Mouse (Mus musculus) adrenal gland, adult 2 months (tissue): ENCODE measurements around the gene Nid2. TPM values are rescaled to one million over a fixed set of nuclear protein-coding genes. Genes with fewer than 3 reads are reported as not detected.

Source experiments
- DNase-seq: peaks from one replicate; pipeline ENCODE4 v3.0.0; 2021
- polyA plus RNA-seq: library from polyadenylated mRNA; depleted of rRNA; stranded (reverse); fragments of >200 nt; gene quantifications from 2 replicates; pipeline ENCODE4 v1.2.3, GENCODE M21; 2012
- total RNA-seq, 2 experiments: library from RNA; stranded (reverse); gene quantifications; 2 replicates each; pipeline ENCODE4 v1.2.3; 2021

The Nid2 gene
- total and polyA plus RNA-seq, 3 experiments = 10.8 to 16.6 (median 14.9) TPM

DNA sequence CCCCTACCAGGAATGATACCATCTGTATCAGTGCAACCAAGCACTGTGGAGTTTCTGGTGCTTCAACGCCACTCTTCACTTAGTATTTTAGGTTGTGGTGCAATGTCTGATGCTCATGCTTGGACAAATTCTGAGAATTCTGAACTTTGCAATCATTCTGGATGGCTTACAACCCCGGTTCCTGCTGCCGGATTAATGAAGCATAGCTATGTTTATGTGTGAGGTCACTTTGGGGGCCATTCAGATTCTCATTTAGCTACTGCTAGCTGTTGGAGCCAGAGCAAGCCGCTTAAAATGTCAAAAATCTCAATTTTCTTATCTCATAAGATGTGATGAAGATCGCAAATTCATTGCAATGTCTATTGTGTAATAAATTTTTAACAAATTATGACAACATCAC, 6.2 kb upstream of the Nid2 start:
- no peak for DNase-seq

DNA sequence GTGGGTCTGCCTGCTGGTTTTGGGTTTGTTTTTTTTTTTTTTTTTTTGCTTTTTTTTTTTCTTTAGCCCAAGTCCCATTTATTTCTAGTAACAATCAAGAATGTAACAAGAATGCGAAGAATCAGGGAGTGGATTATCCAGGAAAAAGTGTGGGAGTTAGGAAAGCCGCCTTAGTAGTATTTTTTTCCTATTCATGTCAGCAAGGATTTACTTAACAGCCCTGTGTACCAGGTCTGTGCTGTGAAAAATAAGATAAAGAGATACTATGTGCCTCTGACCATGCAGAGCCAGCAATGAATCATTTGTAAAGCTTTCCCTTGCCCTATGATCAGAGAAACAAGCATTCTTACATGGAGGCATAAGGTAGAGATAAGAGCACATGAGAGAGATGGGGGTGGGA, 4.8 kb upstream of the Nid2 start:
- no peak for DNase-seq

DNA sequence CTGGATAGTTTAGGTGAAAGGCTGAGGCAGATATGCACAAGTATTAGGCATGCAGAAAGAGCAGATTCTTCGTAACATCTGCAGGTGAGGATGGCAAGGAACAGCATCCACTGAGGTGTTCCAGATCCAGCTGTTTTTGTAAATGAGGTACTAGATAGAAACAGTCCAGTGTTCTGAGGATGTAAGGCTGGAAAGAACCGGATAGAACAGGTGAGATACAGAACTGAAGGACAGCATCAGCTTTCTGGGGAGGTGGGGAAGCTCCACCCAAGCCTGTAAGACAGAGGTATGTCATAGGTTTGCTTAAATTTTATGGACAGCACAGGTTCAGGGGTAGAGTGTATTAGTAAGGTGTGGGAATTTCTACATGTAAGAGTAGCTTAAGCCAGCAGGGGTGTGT, 4.3 kb upstream of the Nid2 start:
- no peak for DNase-seq

DNA sequence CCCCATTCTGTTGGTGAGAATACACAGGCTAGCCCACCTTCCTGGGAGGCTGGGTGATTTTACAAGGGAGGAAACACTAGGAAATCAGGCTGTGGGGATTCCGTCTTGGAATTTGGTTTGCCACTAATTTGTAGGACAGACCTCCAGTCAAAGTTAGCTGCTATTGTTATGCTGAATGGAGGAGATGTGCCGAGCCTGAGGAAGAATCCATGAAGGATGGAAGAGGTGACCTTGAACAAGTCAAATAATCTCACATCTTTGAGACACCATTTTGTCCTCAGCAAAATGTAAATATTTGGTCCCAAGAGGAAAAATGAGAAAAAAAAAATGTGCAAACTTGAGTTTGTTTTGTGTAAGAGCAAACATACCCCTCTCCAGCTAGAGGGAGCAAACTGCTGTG, 1.3 kb upstream of the Nid2 start:
- no peak for DNase-seq

DNA sequence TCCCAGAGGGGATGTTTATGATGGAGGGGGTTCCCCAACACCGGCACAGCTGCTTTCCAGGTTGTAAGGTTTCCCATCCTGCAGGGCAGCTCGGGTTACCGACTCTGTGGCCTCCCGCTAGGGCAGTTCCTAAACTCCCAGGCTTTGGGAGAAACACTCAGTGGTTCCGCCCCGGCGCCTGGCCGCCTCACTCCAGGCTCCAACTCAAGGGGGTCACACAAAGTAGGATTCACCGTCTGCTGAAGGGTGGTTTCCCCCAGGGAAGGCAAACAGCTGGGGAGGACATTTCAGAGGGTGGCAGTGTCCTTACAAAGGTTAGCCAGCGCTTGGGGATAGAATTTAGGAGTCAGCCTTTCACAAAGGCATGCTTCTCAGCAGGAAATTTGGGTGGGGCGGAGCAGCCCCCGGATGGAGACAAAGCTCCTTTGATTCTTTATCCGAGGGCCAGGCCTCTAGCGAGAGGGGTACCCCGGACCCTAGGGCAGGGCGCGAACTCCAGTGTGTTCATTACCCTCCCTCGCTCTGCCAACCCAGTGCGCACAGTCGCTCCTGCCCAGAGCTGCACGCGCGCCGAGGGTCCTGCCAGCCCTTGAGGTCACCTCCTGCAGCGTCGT, 547 bp upstream of the Nid2 start:
- peak; percentile 17 for DNase-seq

DNA sequence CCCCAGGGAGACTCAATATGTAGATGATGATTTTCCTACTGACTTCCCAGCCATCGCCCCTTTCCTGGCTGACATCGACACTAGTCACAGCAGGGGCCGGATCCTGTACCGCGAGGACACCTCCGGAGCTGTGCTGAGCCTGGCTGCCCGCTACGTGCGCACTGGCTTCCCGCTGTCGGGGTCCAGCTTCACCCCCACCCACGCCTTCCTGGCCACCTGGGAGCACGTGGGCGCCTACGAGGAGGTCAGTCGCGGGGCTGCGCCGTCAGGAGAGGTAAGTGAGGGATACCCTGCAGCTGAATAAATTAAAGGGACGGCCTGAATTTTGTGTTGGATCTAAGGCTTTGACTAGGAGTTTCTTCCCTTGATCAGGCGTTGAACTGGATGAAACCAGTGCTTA, 1.2 kb downstream of the Nid2 start:
- DNase-seq = peak; percentile 27

DNA sequence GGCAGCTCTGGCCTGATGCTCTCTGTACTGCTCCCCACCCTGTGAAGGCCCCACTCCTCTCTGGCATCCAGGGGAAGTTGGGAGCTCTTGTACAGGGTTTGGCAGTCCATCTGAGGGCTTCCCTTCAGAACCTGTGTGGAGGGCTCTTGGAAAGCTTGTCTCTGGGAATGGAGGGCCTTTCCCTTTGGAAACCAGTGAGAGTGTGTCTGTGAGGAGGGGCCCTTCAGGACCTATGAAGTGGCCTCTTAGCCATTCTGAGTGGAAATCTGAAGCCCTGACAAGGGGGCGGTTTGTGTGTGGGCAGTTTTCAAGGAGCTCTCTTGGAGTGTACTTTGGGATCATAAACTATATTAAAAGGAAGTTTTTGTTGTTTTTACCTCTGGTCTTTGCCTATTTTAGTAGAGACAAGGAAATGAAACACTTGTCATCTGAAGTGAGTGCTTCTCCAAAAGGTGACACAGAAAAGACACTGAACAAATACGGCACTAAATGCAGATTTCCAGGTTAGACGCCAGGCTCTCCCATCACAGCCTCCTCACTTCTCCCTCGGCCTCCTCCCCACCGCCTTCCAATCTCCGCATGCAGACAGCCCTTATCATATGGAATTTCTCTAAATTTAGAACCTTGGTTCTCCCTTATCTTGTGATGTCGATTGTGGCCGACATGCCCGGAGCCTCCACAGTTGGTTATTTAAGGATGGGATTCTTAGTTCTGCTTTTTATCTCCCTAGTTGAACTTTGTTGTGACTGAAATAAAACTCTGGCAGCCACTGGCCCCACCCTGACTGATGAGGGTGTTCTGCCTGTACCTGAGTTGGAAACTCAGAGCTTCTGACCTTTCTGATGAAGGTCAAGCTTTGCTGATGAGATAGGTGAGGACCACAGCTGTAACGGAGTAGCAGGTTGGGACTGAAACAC, 8.5 kb downstream of the Nid2 start:
- no peak for DNase-seq

DNA sequence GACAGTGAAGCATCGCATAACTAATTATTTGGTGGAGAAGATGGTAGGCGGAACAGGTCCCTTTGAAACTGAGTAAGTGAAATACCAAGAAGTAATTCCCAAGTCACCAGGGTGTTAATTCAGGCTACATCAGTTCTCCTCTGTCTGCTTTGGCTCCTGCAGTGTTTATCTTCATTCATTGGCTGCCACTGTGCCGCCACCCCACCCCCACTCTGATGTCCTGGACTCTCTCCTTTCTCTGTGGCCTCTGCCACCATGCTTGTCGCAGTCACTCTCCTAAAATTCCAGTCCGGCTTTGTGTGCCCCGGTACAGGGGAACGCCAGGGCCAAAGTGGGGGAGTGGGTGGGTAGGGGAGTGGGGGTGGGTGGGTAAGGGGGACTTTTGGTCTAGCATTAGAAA, 9.7 kb downstream of the Nid2 start:
- no peak for DNase-seq

DNA sequence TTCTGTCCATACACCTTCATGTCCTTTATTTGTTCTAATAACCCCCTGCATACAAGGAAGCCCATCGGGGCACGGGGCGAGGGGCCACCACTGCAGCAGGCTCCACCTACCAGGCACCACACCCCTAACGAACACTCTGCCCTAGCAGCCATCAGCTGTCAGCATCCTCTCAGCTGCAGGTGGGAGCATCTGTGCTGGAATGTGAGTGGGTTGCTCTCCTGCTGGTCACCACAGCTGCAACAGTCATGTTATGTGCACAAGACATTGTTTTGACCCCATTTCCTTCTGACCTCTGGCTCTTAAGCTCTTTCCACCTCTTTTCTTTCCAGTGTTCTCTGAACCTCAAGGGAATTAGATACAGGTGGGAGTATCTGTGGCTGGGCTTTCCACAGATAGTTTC, 10.9 kb downstream of the Nid2 start:
- no peak for DNase-seq

DNA sequence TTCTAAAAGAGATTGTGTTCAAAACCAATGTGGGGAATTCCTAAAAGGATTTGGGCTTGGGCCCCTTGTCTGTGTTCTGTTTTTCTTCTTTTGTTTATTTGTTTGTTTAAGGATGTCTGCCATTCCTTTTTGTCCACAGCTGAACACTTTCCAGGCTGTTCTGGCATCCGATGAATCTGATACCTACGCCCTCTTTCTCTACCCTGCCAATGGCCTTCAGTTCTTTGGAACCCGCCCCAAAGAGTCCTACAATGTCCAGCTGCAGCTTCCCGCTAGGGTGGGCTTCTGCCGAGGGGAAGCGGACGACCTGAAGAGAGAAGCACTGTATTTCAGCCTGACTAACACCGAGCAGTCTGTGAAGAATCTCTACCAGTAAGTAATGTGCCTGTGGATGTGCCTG, 12.5 kb downstream of the Nid2 start:
- no peak for DNase-seq

DNA sequence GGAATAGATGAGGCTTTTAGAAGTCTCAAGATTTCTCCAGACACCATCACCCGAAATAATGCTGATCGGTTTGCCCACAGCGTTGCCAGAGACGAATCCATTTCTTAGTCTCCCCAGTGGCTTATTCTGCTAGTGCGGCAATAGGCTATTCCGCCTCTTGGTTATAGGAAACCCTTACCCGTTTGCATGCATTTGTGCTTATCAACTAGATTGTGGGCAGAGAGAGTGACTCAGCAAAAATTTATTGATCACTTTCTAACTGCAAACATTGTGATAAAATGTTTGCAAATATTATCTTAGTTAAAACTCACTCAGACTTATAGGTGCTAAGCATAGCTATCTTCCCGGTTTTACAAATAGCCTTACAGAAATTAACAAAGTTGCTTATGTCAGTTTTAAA, 13.3 kb downstream of the Nid2 start:
- DNase-seq = no peak

DNA sequence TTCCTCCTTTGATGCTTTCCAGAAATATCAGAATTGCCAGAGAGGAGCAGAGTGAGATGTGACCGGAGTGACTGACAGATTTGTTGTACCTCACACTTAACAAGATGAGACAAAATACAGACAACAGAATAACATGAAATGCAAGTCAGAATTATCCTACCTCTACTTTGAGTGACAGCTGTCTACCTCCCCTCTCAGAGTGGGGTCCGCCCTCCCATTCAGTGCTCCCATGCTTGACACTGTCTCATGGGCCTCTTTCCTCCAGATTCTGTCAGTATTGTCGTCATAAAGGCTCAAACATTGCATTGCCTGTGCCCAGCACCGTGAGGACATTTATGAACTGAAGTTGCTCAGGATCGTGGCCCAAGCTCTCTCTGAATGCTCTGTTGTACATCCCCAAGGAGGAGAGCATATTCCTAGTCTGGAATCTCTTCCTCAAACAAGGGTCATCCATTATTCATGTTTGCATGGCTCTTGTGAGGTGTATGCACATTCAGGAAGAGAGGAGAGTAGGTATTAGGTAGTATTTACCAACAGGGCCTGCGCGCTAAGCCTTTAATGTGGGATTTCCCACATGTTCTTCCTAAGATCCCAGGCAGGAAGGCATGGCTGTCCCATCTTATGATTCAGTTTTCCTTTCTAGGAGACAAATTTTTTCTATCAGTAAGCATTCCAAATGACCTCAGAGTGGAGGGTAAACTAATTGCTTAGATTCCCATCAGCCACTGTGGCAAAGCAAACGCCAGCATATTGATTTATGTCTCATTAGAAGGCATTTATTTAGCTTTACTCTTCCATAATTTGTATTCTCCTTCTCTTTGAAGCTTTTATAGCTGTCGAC, 14.7 kb downstream of the Nid2 start:
- DNase-seq = no peak

DNA sequence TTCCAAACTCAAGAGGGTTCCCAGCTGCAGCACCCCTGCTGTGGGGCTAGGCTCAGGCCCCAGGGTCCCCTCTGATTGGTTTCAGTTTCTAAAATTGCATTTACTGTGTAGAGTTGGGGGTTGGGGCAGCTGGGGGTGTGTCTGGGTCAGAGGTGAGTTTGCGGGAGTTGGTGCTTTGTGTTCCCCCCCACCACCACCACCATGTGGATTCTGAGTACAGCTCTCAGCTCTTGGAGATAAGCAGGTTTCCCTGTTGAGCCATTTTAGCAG, 15.2 kb downstream of the Nid2 start:
- no peak for DNase-seq

DNA sequence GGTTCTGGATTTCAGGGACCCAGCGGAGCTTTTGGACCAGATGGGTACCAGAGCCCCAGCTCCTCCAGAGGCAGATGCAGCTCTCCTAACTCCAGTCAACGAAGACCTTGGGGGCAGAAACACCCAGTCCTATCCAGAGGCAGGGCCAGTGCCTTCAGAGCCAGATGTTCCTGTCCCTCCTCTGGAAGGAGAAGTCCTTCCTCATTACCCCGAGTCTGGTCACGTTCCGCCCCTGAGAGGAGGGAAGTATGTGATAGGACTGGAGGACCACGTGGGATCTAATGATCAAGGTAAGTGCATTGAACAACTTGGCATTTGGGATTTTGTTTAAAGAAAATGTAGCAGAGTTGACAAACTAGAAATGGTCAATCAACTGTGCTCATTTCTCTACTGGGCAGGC, 17.6 kb downstream of the Nid2 start:
- no peak for DNase-seq

DNA sequence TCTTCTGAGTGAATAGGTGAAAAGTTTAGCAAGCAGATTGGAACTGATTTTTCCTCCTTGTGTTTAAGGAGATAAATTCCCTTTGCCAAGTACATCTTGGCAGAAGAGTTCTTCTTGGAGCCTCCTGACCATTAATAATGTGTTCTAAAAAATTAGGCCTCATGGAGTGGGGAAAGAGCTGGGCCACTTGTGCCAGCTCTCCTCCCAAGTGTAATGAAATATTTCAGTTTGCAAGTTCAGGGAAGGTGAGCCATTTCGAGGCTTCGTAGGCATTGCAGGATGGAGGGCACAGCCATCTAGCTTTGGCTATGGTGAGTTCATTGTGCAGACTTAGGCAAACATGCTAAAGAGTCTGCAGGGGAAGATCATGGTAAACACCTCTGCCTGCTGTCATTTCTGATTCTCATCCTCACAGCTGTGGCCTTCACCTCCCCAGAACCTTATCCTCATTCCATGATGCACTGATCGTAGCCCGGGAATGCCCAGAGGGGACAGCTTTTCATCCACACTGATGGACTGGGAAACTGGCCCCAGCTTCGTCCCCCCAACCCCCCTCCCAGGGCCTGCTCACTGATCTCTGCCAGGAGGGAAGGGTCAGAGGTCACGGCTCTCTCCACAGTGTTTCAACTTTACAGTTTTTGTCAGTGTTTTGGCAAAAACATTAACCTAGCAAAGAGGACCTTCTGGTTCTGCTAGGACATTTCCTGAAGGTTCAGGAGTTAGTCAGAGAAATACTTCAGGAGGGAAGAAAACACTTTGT, 18.6 kb downstream of the Nid2 start:
- peak; percentile 35 for DNase-seq

DNA sequence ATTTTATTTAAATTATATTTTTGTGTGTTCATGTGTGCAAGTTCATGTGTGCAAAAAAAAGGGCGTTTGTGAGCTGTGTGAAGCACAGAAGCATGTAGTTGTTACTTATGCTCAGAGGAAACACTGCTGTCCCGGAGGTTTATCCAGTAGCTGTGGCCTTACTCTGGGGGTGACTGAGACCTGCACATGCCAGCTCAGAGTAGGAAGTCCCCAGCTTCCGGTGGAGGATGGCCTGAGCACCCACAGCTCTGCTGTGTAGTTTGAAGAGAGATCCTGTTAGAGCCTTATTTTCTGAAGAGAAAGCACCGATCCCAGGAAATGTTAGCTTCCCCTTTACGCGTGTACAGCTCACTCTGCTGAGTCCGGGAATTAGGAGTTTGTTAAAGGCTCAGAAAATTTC, 20.1 kb downstream of the Nid2 start:
- no peak for DNase-seq

DNA sequence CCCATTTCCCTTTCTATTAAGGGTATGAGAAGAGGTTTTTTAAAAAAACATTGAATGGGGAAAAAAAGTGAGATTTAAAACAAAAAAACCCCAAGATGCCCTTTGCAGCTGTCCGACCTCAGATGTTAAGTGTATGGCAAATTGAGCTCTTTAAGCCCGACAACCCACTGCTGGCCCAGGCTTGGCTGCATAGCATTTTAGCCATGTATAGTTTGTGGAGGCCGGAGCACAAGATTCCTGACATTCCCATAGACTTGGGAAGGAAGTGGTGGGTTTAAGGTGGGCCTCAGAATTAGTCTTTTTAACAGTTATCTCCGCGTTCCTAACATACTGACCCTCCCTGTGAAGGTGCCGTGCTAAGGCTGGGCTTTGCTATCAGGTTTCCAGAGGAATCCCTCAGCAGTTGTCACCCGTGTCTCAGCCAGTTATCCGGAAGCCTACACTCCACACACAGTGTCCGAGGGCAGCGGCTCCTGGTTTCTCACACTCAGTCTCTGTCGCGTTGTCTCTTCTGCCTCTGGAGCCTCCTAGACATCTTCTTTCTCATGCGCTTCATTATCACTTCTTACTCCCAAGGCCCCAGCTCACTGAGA, 23.1 kb downstream of the Nid2 start:
- no peak for DNase-seq

DNA sequence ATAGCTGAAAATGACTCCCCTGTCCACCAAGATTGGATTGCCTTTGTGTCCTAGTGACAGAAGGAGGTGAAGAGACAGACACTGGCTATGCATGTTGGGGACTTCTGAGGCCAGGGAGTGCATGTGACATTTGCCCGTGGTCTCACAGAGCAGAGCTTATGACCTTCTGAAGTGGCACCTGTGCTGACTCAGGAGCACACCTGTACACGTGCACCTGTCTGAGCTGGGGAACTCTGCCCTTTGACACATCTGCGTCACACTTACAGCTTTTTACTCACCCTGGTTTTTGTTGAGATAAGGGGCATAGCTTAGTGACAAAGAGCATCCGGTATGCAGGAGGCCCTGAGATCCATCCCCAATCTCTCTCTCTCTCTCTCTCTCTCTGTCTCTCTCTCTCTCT, 24.4 kb downstream of the Nid2 start:
- no peak for DNase-seq

DNA sequence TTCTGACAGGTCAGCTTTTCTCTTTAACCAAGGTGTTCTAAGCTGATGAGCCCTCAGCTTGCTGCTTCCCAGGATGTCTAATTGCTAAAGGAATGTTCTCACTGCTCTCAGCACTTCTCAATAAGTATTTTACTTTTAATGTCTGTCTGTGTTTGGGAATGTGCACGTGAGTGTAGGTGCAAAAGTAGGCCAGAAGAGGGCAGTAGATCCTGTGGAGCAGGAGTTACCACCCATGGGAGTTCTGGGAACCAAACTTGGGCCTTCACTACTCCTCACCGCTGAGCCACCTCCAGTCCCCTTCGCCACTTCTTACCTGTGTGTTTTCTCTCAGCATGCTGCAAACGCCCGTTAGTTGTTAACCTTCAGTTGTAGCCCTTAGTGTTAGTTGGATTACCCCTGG, 25.1 kb downstream of the Nid2 start:
- no peak for DNase-seq

DNA sequence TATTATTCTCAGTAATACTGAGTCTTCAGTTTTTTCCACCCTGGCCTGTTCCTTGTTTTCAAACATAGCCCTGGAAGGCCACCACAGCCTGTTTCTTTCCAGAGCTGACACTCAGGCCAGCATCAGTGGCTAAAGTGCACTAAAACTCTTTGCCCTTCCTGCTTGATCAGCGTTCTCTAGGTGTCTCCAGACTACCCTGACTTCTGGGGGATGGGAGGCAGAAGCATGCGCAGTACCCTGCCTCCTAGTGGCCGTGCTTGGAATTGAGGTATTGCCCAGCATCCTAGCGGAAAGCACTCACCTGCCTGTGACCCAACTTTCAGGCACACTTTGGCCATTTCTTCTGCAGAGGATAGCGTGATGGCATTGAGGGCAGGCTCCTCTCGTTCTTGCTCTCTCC, 25.8 kb downstream of the Nid2 start:
- peak; percentile 28 for DNase-seq

DNA sequence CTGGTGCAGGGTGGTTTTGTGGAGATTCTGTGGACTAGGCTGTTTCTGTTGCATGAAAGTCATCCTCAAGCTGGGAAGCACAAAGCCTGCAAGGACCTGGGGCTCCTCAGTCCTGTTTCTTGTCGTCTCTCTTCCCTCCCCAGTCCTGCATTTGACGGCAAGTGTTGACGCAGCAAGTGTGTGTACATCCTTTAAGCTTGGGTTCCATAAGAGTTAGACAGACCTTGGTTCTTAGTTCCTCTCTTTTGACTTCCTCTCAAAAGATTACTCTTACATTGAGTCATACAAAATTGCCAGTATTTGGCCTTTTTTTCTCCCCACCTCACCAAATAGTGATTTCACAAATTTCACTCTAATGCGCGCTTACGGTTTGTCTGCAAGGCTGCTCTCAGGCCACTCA, 26.3 kb downstream of the Nid2 start:
- no peak for DNase-seq

DNA sequence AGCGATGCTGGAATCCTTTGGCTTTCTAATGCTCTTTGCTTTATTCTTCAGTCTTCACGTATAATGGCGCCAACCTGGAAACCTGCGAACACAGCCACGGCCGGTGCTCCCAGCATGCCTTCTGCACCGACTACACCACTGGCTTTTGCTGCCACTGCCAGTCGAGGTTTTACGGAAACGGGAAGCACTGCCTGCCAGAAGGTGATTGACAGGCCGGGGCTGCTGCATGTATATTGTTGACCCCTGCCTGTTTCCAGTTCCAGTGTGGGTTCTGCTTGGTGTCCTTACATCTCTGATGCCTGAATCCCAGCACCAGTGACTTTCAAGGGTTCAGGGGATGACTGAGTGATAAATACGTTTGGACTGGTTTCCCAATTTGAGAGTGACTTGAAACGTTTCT, 26.9 kb downstream of the Nid2 start:
- DNase-seq = no peak
